Mouse (Mus musculus): Measurements from ENCODE around the gene Ets1.

Gene Ets1

GRCm38 (mm10) chr9:32635627-32636385 lies at the start of gene Ets1:
Gene Ets1, plus strand, starts transcription at chr9:32636221.
- peak; percentile 28 for DNase-seq

DNA sequence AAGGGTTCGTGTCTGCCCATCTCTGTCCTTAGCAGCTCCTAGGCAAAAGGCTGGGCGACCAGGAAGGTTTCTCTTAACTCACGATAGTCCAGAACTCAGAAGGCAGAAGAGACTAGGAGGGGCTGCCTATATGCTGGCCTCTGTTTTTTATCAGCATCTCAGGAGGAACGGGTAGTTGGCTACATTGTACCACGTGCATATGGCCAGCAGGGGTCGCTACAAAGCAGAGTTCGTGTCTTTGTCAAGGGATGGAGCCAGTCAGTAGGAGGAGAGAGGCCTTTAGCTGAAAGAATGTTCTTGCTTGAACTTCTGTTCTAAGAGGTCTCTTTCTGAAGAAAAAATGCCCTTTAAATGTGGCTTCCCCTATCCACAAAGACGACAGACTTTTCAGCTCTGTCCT lies 46.1 kb upstream of the Ets1 start:
- DNase-seq, result peak; percentile 92

DNA sequence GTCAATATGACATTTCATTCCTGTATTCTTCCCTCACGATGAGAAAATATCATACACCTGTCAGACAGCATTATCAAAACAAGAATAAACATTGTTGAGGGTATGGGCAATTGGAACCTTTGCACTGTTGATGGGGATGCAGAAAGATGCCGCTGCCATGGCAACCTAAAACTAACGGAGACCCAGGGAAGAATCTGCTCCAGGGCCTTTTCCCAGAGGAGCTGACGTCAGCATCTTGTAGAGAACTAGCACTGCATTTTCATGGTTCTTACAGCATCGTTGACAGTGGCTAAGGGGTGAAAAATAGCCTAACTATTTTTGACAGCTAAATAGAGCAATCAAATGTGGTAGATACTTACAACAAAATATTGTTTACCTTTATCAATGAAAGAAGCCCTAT lies 45.5 kb upstream of the Ets1 start:
- no peak for DNase-seq

DNA sequence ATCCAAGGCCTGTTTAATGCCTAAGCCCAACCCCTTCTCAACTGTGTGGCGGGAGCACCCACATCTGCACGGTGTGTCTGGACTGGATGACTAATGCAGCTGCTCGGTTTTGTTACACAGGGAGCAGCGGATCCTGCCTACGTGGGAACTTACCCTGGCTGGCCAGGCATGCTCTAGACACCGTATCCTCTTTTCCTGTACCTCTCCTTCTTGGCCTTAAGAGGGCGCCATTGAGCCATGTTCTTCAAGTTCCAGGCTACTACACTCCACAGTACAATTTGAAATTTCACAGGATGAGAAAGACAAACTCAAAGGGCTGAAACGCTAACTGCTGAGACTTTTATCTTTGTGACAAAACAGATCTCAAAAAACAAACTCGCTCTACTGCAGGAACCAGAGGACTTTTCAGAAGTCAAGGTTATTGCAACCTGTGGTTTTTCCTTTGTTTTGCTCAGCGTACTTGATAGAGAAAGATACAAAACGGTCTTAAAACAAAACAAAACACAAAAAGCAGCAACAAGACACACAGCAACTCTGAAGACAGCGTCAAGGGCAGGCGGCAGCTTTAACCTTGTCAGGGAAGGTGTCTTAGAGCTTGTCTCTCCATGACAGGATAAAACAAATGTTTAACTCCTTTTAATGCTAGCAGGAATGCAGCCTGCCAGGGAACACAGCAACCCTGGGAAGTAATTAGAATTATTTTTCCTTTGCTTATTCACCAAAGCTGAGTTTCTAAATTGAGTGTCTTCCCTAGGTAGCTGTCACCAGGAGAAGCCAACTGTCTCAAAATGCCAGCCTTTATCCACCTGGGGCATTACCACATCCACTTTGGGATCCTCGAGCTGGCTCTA lies 44.1 kb upstream of the Ets1 start:
- peak; percentile 76 for DNase-seq

DNA sequence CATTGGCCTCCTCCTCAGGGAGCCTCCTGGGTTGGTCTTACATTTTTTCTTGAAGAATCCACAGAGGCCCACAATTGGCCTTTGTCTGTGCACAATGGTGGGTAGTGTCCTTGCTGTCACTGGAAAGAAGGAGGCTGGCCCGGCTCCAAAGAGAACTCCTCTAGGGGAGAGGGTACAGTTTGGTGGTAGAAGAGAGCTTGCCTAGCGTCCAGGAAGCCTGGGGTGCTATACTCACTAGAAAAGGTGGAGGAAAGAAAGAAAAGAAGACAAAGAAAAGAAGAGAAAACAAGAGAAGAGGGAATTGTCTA lies 43.5 kb upstream of the Ets1 start:
- no peak for DNase-seq

DNA sequence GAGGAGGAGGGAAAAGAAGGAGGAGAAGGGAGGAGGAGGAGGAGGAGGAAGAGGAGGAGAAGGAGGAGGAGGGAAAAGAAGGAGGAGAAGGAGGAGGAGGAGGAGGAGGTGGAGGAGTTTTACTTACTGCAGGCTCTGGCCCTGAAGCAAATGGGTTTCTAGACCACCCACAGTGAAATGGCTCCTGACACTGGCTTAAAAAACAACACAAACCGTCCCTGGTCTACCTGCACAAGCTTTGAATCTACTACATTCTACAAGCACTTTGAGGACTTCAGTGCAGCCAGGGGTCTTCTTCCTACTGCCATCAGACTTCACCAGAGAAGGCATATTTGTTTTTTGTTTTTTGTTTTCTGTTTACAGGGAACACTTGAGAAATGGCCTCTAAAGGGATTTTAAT lies 42.2 kb upstream of the Ets1 start:
- no peak for DNase-seq

- DNase-seq, result no peak
These were observed 41.7 kb upstream of the Ets1 start for GRCm38 (mm10) chr9:32594346-32594745.

- DNase-seq, result no peak
These were observed 40.8 kb upstream of the Ets1 start for GRCm38 (mm10) chr9:32595076-32595820.

GRCm38 (mm10) chr9:32596366-32596765 lies 39.7 kb upstream of the Ets1 start:
- no peak for DNase-seq

DNA sequence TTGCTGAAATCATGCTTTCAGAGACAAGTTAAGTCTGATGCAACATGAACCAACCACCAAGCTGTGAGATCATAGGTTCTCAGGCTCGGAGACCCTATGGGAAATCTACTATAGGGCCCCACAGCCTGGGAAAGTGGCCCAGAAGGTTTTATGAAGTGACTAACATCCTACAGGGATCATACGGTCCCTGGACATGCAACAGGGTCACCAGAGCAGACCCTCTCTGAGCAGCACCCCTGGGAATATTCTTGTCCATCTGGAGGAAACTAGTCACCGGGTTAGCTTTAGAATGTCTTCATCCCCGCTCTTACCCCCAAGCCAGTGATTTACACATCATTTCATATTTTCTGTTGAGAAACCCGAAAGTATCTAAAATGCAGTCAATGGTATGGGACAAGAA lies 34.1 kb upstream of the Ets1 start:
- no peak for DNase-seq

GRCm38 (mm10) chr9:32603097-32603496 lies 32.9 kb upstream of the Ets1 start:
- DNase-seq, result no peak

- DNase-seq, result peak; percentile 25
These were observed 28.8 kb upstream of the Ets1 start for GRCm38 (mm10) chr9:32607218-32607617.

- no peak for DNase-seq
These were observed 27.0 kb upstream of the Ets1 start for GRCm38 (mm10) chr9:32608831-32609610.

DNA sequence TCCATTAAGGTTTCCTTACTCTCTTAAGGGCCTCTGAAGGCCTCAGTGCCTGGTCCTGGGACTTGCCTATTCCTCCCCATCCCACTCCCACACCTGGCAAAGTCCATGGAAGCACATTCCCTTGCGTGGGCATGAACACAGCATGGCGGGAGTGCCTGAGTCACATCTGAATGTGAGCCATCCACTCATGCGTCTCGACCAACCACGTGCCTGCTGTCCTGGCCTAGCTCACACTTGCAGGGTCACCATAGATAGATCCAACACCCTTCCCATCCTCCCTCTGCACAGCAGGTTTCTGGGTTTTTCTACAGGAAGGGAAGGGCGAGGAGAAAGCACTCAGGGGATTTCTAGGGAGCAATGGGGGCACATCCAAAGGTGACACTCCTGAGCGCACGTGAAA lies 25.8 kb upstream of the Ets1 start:
- no peak for DNase-seq

- DNase-seq, result no peak
These were observed 25.4 kb upstream of the Ets1 start for GRCm38 (mm10) chr9:32610631-32611030.

DNA sequence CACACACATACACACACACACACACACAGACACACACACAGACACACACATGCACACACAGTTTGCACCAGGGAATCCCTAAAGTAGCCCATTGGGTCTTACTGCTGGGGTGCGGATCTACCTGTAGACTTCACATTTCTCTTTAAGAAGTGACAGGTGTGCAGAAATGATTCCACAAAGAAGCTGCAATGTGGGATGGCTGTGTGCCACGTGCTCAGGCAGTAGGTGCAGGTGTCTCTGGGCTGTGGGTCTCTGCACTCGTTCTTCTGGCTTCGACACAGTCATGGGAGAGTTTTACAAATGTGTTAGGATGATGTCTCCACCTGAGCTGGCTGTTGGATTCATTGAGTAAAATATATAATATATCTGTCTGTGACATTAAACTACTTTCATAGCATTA lies 24.7 kb upstream of the Ets1 start:
- DNase-seq, result no peak

GRCm38 (mm10) chr9:32612426-32612825 lies 23.6 kb upstream of the Ets1 start:
- DNase-seq, result no peak

GRCm38 (mm10) chr9:32612861-32613421 lies 23.1 kb upstream of the Ets1 start:
- no peak for DNase-seq

DNA sequence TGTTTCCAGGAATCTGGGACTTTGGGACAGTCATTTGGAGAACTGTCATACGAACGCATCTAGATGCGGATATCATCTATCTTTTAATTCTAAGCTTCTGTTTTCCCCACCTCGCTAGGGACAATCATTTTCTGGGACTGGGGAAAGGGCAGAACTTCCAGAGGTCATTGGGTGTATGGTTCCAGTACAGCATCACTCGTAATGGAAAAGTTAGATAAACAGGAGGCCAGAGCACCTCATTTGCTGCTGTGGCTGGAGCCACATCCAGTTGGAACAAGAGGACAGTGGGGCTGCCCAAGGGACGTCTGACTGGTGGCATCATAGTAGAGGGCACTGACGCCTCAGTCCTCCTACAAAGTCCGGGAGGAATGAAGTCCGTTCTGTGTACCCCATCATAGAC lies 21.8 kb upstream of the Ets1 start:
- no peak for DNase-seq

DNA sequence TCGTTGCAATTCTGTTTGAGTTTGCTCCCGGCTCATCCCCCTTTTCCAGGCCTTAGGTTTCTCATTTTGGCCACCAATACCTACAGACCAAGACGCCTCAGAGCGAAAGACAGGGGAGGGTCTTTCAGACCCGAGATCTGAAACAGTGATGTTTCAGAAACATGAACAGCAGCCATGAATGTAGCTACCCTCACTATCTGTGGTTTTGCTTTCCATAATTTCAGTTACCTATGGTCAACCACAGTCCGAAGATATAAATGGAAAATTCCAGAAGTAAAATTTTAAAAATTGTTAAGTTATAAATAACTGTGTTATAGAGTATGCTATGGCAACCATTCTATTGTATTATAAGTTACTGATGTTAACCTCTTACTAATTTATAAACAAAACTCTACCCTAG lies 20.6 kb upstream of the Ets1 start:
- DNase-seq, result no peak

DNA sequence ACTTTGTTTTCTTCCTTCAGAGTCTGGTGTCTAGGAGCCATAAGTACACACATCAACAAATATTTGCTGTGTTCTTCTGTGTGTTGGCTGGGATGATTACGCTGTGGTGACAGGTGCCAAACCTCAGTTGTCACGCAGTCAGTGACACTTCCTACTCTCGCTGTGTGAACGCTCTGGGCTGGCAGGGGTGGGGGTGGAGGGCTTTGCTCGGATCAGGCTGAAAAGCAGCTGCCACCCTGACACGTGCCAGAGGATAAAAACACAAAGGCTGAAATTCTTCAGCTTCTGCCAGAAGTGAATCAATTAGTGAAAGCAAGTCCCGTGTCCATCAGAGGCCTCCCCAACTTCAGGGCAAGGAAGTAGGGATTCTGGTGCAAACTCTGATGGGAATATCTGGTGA lies 20.0 kb upstream of the Ets1 start:
- DNase-seq, result peak; percentile 32
